Mouse (Mus musculus): ENCODE measurements around the gene Tst.

The Tst gene

DNA sequence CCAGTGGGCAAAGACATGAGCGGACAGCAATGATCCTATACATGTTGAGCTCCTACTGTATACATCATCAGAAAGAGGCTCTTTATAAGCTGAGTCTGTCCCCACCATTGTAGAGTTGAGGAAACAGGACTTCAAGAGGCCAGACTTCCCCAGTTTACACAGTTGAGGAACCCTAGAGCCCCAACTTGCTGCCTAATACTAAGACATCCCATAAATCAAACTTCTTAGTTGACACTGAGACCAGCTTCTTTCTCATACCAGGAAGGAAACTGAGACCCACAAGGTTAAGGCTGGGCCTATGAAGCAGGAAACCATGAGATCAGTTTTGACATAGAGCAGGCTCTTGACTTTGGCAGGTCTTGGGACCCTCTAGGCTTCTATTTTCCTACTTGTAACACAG, 20.1 kb downstream of the Tst start:
- DNase-seq (ENCODE audit: low spot score), result no peak

DNA sequence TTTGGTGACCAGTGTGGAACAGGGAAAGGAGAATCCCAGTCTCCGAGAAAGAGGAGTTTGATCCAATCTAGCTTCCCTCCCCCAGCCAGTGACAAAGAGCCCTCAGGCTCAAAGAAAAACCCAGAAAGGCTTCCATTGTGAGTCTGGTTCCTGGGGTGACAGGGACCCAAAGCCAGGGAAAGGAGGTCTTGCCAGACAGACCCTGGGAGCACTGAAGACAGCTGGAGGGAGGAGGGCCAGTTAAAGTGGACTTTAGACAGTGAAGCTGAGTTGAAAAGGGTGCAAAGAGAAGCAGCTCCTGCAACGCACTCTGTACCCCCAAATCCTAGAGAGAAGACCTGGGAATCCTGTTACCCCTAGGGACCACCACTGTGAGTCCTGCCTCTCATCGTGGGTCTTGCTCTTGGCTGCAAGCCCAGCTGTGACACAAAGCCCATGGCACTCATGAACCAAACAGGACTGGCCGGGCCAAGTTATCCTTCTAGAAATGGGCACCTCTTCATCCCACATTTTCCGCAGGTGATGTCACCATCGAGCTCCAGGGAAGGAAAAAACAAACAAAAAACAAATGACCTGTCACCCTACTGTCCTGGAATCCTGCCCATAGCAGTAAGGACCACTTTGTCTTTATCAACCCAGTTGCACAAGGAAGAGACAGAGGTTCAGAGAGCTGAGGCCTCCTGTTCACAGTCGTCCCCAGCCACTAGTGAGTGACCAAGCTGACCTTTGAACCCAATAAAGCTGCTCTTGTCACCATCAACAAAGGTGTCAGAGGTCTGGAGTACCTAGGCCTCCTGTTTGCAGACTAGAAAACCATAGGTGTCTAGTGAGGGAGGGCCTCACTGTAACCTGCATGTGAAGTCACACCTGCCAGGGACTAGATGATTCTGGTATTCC, 21.2 kb downstream of the Tst start:
- DNase-seq (ENCODE audit: low spot score), result no peak

DNA sequence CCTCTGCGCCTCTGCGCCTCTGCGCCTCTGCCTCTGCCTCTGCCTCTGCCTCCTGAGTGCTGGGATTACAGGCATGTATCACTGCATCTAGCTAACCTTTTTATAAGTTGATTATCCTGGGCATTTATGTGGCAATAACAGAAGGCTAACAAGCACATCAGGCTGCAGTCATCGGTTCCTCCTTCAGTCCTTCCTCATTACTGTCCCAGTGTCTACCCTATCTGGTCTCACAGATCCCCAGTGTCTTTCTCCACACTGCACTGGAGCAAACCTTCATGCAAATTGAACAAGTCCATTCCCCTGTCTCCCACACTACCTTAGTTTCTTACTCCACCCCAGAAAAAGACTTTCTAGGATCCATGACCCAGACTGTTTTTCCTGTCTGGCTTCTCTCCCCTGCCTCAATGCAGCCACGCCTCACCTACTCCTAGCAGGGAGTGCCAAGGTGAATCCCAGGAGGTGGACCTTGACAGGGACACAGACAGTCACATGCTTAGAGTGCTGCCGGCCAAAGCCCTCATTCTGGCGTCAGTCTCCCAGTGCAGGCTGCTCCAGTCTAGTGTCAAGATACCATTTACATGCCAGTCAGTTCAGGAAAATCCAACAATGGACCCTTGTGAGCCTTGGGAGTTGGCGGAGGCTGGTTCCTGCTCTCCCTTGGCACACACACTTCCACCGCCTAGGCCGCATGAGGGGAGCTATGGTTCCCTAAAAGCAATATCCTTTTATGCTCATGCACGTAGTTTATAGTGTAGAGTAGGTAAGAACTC, 22.1 kb downstream of the Tst start:
- no peak for DNase-seq (ENCODE audit: low spot score)

DNA sequence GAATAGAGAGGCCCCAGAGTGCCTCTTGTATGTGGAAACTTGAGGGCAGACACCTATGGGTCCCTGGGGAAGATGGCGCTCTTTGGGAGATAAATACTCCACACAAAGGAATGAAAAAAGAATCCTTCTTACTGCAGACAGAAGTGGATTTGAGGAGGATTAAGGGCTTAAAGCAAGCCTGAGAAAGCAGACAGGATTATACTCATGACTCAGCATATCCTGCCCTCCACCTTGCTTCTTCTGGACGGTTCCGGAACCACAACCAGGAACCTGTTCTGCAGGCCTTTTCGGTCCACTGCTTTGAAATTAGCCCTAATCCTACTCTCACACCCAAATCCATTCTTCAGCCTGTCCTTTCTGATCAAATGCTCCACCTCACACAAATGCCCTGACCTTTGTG, 23.6 kb downstream of the Tst start:
- DNase-seq (ENCODE audit: low spot score), result no peak

DNA sequence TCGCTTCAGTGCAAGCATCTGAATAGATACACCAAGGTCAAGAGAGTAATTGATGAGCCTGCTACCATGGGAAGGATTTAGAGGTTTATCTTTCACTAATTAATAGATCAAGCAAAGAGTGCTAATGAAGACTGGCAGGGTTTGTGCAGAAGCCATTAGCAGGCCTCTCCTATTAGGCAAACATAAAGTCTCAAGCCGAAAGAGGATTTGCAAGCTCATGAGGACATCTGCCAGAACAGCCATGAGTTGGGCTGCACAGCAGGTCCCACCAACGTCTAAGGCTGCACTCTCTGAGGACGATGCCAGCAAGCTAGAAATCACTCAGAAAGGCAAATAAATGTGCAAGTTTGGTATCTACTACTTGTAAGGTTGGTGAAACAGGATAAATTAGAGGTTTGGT, 25.0 kb downstream of the Tst start:
- DNase-seq (ENCODE audit: low spot score), result no peak

DNA sequence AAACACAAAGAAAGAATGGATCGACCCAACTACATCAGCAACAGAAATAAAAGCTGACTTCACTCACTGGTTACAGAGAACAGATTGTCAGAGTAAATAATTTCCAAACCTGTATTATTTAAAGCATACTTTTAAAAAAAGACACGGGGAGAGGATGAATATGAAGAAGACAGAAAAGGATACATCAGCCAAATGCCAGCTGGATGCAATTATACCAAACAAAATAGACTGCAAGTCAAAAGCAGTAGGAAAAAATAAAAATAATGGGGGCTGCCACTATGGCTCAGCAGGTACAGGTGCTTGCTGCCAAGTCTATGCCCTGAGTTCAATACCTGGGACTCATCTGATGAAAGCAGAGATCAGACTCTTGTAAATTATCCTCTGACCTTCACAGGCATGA, 25.5 kb downstream of the Tst start:
- no peak for DNase-seq (ENCODE audit: low spot score)

DNA sequence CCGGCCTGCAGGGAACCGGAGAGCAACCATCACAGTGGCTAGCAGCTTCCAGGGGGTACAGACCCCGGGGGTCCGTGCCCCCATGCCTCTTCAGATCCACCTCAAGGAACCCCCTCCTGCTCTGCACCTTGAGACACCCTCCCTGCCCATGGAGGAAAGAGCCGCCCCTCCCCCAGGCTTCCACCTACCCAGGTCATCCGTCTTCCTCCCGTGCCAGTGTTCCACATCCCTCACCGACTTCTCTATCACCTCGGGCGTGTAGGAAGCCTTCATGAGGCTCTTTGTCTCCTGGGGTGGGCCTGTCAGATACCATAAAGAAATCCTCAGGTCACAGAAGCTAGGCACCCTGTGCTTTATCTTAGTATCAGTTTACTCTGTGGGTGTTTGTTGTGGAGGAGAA, 27.2 kb downstream of the Tst start:
- DNase-seq (ENCODE audit: low spot score), result no peak

DNA sequence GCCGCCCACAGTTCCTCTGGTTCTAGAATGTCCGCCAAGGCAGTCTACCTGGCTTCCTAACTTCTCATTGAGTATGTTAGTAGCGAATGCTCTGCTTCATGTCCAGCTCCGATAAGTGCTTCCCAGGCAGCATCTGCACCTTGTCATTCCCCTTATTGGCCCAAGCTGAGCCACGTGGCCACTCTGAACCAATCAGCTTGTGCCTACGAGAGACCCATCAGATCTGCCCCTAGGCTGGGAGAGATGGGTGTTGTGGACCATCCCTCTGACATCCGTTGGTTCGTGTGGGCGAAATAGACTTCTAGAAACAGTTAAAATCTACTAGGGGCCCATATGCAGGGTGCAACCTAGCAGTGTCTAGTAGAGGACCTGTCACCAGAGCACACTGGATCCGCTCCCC, 27.8 kb downstream of the Tst start:
- no peak for DNase-seq (ENCODE audit: low spot score)

DNA sequence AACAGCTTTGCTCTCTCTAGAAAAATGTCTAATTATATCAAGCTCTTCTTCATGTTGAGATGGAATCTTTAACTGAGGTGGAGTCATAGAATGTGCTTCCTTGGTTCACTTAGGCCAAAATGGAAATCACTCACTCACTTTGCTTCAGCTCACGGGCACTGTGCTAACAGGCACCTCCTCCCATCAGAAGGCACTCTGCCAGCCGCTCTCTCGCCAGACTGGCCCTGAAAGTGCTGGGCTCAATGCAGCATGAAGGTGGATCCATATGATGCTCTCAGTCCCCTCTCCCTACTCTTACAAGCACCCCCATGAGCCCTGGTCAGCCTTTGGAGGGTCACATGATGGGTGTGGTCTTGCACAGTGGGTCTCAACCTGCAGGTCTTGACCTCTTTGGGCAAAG, 31.5 kb downstream of the Tst start:
- DNase-seq (ENCODE audit: low spot score), result peak; percentile 38

DNA sequence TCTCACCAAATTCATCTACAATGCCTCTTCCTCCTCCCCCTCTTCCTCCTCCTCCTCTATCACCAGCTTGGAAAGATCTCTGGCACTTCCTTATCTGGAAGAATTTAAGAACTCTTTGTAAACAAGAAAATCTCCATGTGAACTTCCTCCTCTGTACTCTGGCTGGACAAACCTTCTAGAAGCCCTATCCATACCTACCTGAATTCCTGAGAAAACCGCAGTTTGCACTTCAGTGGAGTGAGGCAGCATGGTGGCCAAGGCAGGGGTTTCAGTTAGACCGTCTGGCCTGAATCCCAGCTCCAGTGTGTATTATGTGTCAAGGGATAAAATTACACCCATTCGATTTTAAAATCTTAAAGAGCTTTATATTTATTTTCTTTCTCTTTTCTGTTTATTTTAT, 32.9 kb downstream of the Tst start:
- no peak for DNase-seq (ENCODE audit: low spot score)

DNA sequence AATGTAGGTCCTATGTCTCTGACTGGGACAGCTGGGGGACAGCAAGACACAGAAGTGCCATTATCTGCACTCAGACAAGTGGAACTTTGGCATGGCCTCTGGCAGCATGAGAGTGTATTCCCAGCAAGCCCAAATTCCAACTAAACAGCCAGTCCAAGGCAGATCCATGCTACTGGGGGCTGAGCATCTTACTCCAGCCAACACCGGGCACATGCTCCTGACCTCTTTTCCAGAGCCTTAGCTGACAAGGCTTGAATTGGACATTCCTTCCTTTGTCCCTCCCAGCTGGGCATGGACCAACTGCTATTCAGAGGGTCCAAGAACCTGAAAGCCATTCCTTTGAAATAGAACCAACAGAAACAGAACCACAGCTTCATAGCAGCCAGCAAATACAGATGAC, 36.1 kb downstream of the Tst start:
- DNase-seq (ENCODE audit: low spot score), result no peak

DNA sequence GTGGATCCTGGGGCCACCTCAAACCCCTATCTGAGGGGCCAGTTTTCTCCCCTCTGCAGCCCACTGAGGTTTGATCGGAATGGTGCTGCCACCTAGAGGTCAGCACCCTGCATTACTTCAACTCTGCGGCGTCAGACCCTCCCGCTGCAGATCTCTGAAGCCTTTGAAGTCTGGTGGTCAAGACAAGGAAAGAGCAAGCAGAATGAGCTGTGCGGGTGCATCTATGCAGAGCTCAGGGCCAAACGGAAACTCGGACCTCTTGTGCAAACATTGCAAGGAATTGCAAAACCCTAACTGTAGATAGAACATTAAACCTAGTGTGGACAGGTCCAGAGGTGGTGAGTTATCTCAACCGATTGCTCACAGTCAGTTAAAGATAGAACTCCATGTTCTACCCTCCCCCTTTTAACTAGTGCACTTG, 36.8 kb downstream of the Tst start:
- peak; percentile 42 for DNase-seq (ENCODE audit: low spot score)

DNA sequence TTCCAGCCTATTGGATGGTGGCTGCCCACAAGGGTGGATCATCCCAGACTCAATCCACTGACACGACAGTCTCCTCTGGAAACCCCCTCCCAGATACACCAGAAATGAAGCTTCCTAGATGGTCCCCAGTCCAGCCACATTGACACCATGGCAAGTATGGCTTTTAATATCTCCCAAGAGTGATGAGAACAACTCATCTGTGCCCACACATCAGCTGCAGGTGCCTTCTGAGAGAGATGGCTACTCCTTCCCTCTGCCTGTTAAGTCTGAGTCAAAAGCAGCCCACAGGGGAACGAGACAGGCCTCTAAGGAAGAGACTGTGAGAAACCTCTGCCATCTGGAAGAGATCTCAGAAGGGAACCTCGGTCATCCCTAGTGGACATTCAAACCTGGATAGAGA, 37.9 kb downstream of the Tst start:
- no peak for DNase-seq (ENCODE audit: low spot score)

DNA sequence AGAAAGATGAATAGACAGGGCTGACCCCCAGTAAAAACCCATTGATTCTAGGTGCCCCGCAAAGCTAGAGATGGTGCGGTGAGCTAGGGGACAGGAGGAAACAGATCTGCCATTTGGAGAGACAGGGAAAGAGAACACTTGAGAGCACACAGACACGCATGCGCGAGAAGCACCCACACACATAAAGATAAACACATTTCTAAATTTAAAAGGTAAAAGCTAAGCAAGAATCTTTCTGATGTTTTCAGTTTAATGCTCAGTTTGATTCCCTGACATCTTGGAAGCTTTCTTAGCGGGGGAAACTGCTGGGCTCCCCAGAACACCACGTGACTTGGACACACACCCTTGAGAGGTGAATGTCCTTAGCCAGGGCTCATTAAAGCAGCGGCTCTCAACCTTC, 38.8 kb downstream of the Tst start:
- no peak for DNase-seq (ENCODE audit: low spot score)

DNA sequence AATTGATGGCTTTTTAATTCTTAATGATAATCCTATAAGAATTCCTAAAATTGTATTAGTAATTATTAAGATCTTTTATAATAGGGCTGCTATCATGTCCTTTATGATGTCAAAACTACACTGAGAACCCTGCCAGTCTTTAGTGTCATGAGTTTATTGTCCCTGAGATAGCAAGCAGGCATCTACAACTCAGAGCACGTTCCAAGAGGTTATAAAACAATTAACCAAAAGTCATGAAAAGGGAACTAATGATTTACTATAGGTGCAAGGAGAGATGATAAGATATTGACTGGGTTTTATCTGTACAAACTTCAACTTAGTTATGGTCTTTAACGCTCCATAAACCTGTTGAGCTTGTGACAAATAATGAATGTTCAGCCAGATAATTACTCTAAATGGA, 39.8 kb downstream of the Tst start:
- DNase-seq (ENCODE audit: low spot score), result no peak

DNA sequence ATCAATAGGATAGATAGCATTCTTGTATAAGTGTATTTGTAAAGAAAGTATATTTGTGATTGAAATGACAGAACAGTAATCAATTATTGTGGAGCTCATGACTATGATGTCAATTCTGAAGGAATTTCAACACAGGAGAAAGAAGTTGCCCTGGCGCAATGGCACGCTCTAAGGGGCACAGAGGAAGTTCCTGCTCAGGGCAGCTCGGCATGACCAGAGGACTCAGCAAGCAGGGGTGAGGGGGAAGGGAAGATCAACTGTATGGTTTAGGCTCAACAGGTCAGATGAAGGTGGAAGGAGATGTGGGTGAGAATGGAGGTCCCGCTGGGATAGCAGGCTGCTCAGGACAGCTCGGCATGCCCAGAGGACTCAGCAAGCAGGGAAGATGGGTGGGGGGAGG, 50.2 kb downstream of the Tst start:
- DNase-seq (ENCODE audit: low spot score), result no peak

DNA sequence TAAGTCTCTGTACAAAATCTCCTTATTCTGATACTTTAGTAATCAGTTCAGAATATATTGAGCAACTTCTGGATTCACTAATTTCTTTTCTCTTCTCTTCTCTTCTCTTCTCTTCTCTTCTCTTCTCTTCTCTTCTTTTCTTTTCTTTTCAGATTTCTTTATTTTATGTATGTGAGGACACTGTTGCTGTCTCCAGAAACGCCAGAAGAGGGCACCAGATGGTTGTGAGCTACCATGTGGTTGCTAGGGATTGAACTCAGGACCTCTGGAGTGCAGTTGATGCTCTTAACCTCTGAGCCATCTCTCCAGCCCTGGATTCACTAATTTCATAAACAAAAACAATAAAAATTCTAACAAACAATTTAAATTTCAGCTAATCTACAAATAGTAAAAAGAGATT, 50.7 kb downstream of the Tst start:
- DNase-seq (ENCODE audit: low spot score), result peak; percentile 40

DNA sequence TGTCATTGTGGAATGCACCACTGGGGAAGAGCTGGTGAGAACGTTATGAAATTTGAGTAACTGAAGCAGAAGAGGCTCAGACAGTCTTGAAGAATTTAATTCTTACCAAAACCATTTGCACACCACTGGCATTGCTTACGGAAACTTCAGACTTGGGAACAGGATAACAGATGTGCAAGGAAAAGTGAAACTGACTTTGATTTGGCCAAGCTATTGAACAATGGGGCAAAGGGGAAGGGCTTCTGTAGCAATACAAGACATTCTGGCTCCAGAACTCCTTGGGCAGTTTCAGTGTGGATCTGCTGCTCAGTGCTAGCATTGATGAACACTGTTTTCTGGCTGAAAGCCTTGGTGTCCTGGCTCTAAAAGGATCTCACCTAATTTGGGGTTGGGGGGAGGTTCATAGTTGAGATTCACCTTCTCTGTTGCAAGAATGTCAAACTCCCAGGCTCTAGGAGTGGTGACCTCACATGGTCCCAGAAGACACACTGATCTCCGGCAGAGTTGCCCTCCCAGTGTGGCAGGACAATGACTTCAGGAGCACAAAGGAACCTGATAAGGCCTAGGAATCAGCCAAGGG, 54.0 kb downstream of the Tst start:
- DNase-seq (ENCODE audit: low spot score), result no peak

All from ovary, postnatal 36 days (tissue).